Mouse (Mus musculus) left cerebral cortex, postnatal 36 days (tissue): Measurements from ENCODE around the gene 2310009B15Rik. TPM values are rescaled to one million over a fixed set of nuclear protein-coding genes. Genes with fewer than 3 reads are reported as not detected.
A peak's percentile ranks its signal among the peaks of the same experiment; 100 is the strongest.
"Not testable (repeated sequence)": the region's sequence is repeated elsewhere in the genome, so short reads cannot be mapped to it uniquely, and the experiment has no call there.

Experiments used
- DNase-seq, 2 experiments: peaks; one replicate each; pipeline ENCODE4 v3.0.0; 2021 to 2022; ENCODE audit warnings: low spot score in 2 of 2, mixed read lengths in 1 of 2
- intact Hi-C: fragments of 180-260 bp; cut with DNase I; formaldehyde crosslinking; loops from one replicate; pipeline ENCODE4 v1.15.1; 2025
- total RNA-seq, 2 experiments: library from RNA; stranded (reverse); gene quantifications; 2 replicates each; pipeline ENCODE4 v1.2.3; 2021

2310009B15Rik gene
- total RNA-seq, result 10 to 100 TPM; 13.3 to 18.0 TPM

DNA sequence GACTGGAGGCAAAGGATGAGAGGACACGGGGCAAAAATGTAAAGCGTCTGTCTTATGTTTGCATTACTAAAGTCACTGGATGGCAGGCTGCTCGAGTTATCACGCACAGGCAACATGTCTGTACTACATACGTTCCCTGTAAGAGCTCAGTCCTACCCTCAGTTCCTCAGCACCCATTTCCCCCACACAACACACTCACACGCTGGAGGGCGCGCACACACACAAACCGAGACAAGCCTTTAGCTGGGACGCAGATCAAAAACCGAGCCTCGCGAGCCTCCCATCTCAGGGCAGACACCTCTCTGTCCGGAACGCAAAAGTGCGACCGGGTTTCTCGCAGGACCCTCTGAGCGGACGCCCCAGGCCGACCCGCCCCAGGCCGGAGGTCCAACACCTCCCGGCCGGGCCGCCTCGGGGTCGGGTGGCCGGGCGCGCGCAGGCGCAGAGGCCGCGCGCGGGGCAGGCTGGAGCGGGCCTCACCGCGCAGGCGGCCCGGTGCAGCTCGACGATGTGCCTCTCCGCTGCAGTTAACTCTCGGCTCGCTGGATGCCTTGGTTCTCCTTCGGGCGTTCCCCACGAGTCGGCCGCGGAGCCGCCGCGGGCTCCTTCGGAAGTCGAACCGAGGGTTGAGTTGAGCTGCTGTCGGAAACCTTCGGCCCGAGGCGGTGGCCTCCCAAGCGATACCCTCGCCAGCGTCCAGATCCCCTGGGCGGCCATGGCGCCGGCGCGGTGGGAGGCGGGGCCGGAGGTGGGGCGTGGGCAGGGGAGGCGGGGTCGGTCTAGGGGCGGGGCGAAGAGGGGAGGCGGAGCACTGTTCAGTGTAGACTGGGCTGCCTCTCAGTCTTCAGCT lies at the start of gene 2310009B15Rik:
2310009B15Rik (minus strand) TSS at position 752 of the 850 bp plus-strand sequence.
- intact Hi-C loops, result not testable (repeated sequence)
- peak; percentile 84 to 87 for DNase-seq

DNA sequence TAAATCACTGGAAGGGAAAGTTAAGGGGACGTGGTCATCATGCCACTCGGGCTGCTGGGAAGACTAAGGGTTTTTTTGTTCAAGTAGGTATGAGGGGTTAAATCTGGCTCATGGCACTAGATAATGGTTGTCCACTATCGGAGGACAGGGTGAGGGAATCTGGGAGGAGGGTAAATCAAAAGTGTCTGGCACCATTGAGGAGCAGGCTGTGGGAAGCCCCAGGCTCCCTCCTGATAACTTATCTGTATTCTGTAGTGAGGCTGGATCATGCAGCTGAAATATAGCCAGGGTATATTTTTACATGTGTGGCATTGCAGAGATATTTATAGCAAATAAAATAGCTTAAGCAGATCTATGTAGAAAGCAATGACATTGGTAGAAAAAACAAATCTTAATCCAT lies 49.6 kb upstream of the 2310009B15Rik start:
- DNase-seq, result no peak
- intact Hi-C loops, result no loop called here

- intact Hi-C loops, result no loop called here
- DNase-seq, result no peak
Observed at GRCm38 (mm10) chr1:138905092-138905765, 48.6 kb upstream of the 2310009B15Rik start.

- intact Hi-C loops, result no loop called here
- DNase-seq, result no peak
Observed at GRCm38 (mm10) chr1:138903894-138904293, 47.2 kb upstream of the 2310009B15Rik start.

DNA sequence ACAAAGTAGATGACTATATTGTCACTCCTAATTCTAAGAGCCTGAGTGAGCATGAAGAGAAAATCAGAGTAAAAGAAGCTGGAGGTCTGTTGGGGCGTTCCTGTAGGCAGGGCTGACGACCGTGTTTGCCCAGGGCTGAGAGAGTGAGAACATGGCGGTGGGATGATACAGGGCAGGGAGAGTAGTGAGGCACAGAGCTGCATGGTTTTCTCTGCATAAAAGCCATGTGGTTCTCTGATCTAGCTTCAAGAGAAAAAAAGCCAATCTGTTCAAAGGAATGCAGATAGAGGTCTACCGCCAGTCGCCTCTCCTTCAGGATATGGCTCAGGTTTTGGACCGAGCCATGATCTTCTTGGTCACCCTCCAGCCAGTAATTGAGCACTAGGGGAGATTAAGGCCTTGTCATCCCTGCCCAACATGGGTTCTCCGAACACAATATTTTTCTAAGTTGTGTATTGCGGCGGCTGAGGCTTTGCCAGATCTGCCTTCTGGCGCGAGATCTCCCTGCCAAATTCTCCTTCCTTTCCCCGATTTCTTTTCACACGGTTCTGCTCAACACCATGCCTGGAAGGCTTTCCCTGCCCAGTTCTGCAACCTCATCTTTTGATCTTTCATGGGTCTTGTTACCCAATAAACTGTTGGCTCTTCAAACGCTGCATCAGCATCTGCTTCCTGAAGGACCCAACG lies 44.9 kb upstream of the 2310009B15Rik start:
- intact Hi-C loops, result no loop called here
- DNase-seq, result peak; percentile 33 to 50

GRCm38 (mm10) chr1:138896088-138896487 lies 39.4 kb upstream of the 2310009B15Rik start:
- intact Hi-C loops, result no loop called here
- DNase-seq, result no peak

DNA sequence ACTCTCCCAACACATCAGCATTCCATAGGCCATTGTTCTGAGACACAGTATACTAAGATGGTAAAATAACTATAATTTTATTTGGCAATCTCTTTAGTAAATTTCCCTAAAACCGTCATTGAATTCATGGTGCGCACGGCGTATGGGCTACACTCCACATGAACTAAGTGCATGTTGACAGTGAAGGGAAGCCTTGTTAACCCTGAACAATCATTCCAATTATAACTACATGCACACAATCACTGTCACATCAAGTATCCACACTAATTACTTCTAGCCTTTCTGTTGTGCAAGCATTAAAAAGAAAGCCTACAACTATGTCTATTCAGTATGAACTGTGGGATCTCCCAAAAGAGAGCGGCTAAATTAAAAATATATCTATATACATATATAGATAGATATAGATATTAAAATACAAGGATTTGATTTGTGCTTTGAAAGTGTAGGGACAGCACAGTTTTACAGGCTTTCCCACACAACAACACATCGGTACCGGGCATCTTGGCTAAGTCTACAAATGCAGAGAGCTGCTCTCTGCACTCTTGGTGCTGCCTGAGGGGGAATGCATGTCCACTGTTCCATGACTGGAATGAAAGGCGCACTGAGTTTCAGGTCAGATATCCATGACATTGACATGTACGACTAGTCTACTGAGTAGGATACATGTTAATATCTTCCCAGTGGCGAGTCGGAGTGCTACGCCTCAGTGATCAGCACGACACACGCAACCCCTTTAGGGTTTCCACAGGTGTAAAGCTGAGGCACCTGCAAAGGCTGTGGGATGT lies 21.0 kb upstream of the 2310009B15Rik start:
- DNase-seq, result no peak
- intact Hi-C loops, result no loop called here

GRCm38 (mm10) chr1:138876371-138877045 lies 19.9 kb upstream of the 2310009B15Rik start:
- intact Hi-C loops, result no loop called here
- DNase-seq, result peak in 1 of 2 experiments; percentile 4

GRCm38 (mm10) chr1:138850823-138851222 lies 5.8 kb downstream of the 2310009B15Rik start:
- intact Hi-C loops, result loop anchor here (5.0 kb wide), 1 partner anchor 306 kb away; no protein-coding TSS in a partner anchor
- no peak for DNase-seq

DNA sequence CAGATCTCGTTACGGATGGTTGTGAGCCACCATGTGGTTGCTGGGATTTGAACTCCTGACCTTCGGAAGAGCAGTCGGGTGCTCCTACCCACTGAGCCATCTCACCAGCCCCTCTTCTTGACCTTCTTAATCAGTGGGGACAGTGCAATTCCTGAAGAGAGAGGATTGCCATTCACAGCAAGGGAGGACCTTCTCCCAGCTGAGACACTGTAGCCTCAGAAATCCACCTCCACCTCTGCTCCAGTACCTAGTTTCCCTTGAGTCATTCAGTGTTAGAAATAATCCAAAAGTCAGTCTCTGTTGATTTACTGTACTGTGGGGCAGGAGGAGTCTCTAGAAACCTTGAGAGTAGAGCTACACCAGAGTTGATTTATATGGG lies 6.5 kb downstream of the 2310009B15Rik start:
- intact Hi-C loops, result loop anchor here (5.0 kb wide), 1 partner anchor 307 kb away; no protein-coding TSS in a partner anchor
- no peak for DNase-seq

- DNase-seq, result no peak
- intact Hi-C loops, result loop anchor here (5.0 to 10.0 kb wide), 3 partner anchors 235 to 1905 kb away; no protein-coding TSS in a partner anchor
Observed at GRCm38 (mm10) chr1:138849531-138850160, 7.0 kb downstream of the 2310009B15Rik start.

DNA sequence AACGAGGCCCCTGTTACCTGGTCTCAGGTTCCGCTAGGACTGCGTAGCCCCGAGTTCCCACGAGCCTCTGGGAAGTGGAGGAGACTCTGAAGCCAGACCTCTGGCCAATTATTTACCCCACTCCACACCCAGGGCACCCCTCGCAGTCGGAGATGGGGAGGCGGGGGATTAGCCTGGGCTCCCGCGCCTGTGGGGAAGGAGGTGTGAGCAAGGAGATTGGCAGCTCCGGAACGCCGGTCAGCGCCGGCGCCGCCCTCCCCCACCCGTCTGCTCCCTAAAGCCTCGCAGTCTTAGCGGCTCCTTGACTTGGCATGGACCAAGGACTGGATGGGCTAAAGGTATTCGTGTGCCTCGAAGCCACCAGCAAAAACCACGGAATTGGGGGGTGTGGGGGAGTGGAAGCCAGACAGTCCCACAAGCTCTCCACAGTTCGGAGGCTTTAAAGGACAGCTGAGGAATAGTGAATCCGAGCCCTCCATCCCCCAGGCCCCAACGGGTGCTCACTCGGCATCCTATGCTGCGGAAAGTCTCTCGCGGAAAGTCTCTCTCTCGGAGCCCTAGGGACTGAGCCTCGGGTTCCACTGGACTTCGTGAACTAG lies 8.0 kb downstream of the 2310009B15Rik start, which contains the start of gene Lhx9:
Lhx9 (minus strand) TSS at position 67 of the 599 bp plus-strand sequence.
- DNase-seq, result no peak
- intact Hi-C loops, result loop anchor here (10.0 kb wide), 2 partner anchors 234 to 1904 kb away; no protein-coding TSS in a partner anchor

DNA sequence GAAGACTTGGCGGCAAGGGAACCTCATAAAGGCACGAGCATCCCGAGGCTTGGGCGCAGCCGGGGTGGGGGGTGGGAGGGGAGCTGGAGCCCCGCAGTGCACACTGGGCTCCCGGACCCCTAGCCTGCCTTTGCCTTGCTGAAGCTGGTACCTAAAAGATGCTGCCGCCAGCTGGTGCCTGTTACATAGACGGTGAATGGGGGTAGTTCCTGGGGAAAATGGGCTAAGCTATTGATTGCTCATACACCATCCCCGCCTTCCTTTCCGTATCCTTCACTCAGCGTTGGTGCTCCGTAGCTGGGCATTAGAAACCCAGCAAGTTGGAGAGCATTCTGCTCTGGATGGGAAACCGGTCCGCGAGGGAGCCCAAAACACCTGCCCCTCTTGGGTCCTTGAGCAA lies 8.6 kb downstream of the 2310009B15Rik start:
- DNase-seq, result no peak
- intact Hi-C loops, result loop anchor here (10.0 kb wide), 2 partner anchors 233 to 1903 kb away; no protein-coding TSS in a partner anchor

DNA sequence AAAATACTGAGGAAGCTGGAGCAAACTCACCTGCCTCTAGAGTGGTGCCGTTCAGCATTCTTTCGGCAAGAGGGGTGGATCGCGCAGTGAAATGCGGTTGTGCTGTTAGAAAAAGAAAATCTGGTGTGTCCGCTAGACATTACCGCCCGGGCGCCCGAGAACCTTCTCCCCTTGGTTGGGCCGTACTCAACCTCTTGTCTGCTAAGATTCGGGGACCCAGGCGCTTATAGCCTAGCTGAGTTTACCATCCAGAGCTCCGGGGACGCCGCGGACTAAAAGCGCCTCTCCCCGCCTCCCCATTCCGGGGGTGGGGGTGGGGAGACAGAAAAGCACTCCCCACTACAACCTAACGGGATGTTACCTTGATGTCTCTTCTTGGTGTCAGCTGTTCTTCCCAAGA lies 9.5 kb downstream of the 2310009B15Rik start:
- no peak for DNase-seq
- intact Hi-C loops, result loop anchor here (10.0 kb wide), 2 partner anchors 232 to 1902 kb away; no protein-coding TSS in a partner anchor

- DNase-seq, result no peak
- intact Hi-C loops, result loop anchor here (10.0 kb wide), 2 partner anchors 232 to 1902 kb away; no protein-coding TSS in a partner anchor
Observed at GRCm38 (mm10) chr1:138846581-138846980, 10.1 kb downstream of the 2310009B15Rik start.

GRCm38 (mm10) chr1:138846131-138846530 lies 10.5 kb downstream of the 2310009B15Rik start:
- intact Hi-C loops, result loop anchor here (10.0 kb wide), 2 partner anchors 231 to 1901 kb away; no protein-coding TSS in a partner anchor
- no peak for DNase-seq

DNA sequence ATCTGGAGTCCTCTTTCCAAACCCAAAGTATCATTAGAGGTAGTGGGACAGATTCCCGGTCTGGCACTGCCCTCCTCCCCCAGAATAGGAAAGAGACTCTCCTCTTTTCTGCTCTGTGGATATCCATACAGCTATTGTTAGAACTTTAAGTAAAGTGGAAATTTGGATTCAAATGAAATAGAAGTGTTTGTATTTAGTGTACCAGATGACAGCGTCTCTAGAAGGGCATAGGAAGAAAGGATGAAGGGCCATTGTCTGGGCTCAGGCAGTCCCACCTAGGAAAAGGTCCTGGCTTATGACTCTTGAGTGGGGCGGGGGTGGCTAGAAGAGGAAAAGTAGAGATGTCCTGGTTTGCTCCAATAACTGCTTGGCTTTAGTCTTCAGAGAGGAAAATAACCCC lies 11.2 kb downstream of the 2310009B15Rik start:
- DNase-seq, result no peak
- intact Hi-C loops, result loop anchor here (10.0 kb wide), 2 partner anchors 231 to 1901 kb away; no protein-coding TSS in a partner anchor
